Mouse (Mus musculus) embryonic fibroblast, embryonic 13.5 days (primary cell): ENCODE measurements around the gene Lmna.

Experiments used
- CTCF ChIP-seq: IDR thresholded peaks from 2 replicates; pipeline ENCODE4 v1.5.1; 2011; ENCODE audit warnings: mild to moderate bottlenecking, control low read depth, low read length, moderate library complexity, borderline replicate concordance; ENCODE audit not compliant: insufficient read depth
- POLR2A ChIP-seq: IDR thresholded peaks from 2 replicates; pipeline ENCODE4 v1.6.1; 2011; ENCODE audit warnings: low read depth, mild to moderate bottlenecking, control low read depth, low read length, moderate library complexity

GRCm38 (mm10) chr3:88509692-88510420 is at the start of gene Lmna:
- TF ChIP-seq CTCF, result peak; percentile 38; the same call in 1 of the 2 replicates
- TF ChIP-seq POLR2A, result peak; percentile 85
